In genomic region chr15:86102308-86102707, GRCm38 (mm10) we compare ENCODE assay signal across 18 mouse cellular contexts.
"Had no signal": no experiment of that assay in that cellular context is flagged by ENCODE, and none has a peak within 500 bp of the region (broad histone marks: within the 10 kb centered on the region; RNA-seq: fewer than 3 reads in every experiment).

No protein-coding gene starts in this region.

- H3K27me3 ChIP-seq: intestine, embryonic 15.5 days; kidney, embryonic 15.5 days; limb, embryonic 13.5 days had no signal

- ATAC-seq: hindbrain, embryonic 16.5 days; intestine, embryonic 15.5 days had no signal

- H3K9ac ChIP-seq: intestine, embryonic 15.5 days; kidney, embryonic 15.5 days; limb, embryonic 13.5 days; liver, embryonic 14.5 days had no signal

- H3K4me2 ChIP-seq: intestine, embryonic 15.5 days; kidney, embryonic 15.5 days; limb, embryonic 13.5 days; midbrain, embryonic 11.5 days had no signal

- H3K9me3 ChIP-seq: intestine, embryonic 15.5 days; kidney, embryonic 15.5 days; limb, embryonic 10.5 days; limb, embryonic 13.5 days had no signal

- DNase-seq: kidney, adult 11 months; kidney, adult 8-10 months; kidney, postnatal 10 days; kidney, postnatal 4 days; lung, adult 2 months; lung, postnatal 14 days; lung, postnatal 4 days; midbrain, embryonic 14.5 days; thymus, adult 18-20 months; thymus, postnatal 14 days; thymus, postnatal 4 days had no signal

- H3K4me3 ChIP-seq: intestine, embryonic 15.5 days; kidney, embryonic 15.5 days; limb, embryonic 10.5 days; limb, embryonic 13.5 days had no signal

- H3K4me1 ChIP-seq: intestine, embryonic 15.5 days; kidney, embryonic 15.5 days; limb, embryonic 13.5 days had no signal

- H3K27ac ChIP-seq: intestine, embryonic 15.5 days; kidney, embryonic 15.5 days; limb, embryonic 10.5 days; limb, embryonic 13.5 days had no signal

- H3K36me3 ChIP-seq: intestine, embryonic 15.5 days had no signal
